Mouse (Mus musculus) cortical plate, adult 2 months (tissue): ENCODE data around the gene Orm1.

Experiments used
- CTCF ChIP-seq: fragments of 200-500 bp; IDR thresholded peaks from 2 replicates; pipeline ENCODE4 v1.5.1; 2011; ENCODE audit warnings: mild to moderate bottlenecking, control low read depth, low read length; ENCODE audit not compliant: insufficient read depth; ENCODE audit errors: extremely low read depth
- POLR2A ChIP-seq: fragments of 200-500 bp; IDR thresholded peaks from 2 replicates; pipeline ENCODE4 v1.6.1; 2011; ENCODE audit warnings: mild to moderate bottlenecking, low read length, control low read depth; ENCODE audit not compliant: insufficient read depth; ENCODE audit errors: extremely low read depth

DNA sequence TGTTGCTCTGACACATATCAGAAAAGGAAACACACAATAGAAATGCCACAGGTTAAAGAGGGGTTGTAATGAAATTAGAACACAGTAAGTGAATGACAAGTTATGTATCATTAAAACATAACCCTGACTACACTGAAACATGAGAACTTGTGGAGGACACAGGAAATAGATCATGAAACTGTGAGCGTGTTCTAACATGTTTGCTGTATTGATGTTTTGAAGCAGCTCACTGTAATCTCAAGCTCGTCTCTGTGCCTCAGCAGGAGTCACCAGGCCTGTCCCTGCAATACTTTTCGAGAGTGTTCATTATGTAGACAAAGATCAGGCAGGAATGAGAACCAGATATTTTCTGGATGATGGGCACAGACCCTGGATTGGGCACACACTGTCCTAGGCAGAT, 752 bp upstream of the Orm1 start:
- TF ChIP-seq CTCF (no peak), POLR2A (no peak)
